Mouse (Mus musculus): Measurements from ENCODE around the gene Pmepa1.

Pmepa1 gene
- long read RNA-seq, experiment 1, full-length matches to known transcripts, result 1 of 10 reads
- long read RNA-seq, experiment 1, partial matches to known transcripts, result 7 of 10 reads
- long read RNA-seq, experiment 1, other reads (novel, unspliced or antisense), result 2 of 10 reads
- long read RNA-seq, experiment 2, partial matches to known transcripts, result 0 of 7 reads
- long read RNA-seq, experiment 2, other reads (novel, unspliced or antisense), result 6 of 7 reads

DNA sequence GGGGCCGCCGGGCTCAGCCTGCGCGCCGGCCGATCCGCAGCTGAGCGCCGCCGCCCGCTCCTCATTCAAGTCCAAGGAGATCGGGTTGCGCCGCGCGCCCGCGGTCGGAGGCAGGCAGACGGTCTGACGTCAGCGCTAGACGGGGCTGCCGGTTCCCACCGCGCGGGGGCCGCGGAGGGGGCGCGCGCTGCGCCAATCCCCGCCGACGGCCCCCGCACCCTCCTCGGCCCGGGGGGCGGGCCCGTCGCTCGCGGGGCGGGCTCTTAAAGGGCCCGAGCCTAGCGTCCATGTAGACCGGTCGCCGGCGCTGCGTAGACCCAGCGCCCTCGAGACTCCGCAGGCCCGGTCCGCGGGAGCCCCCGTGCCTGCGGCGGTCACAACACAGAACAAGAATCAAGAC lies at the start of gene Pmepa1:
Gene Pmepa1, minus strand, starts transcription at position 125 of the 400 bp plus-strand sequence.
- intact Hi-C loops (cut with DNase I), result no loop called here

- intact Hi-C loops (cut with DNase I), result no loop called here
These were observed 45.4 kb upstream of the Pmepa1 start for GRCm38 (mm10) chr2:173321754-173322153.

DNA sequence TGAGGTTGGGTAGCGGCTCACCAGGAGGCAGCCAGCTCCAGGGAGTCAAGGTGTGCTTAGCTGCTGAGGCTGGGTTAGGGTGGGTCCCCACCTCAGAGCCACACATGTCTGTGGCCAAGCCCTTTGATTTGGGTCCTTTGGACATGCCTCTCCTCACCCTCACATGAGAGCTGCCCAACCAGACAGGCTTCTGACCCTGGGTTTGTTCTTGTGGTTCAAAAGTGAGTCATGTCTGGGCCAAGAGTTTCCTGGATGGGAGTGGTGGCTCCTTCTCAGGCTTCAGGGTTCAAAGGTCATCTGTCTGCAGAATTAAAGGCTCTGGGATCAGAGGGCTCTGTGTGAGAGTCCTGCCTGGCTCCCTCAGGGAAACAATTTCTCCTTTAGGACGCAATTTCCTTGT lies 44.9 kb upstream of the Pmepa1 start:
- intact Hi-C loops (cut with DNase I), result no loop called here

GRCm38 (mm10) chr2:173314291-173314690 lies 38.0 kb upstream of the Pmepa1 start:
- intact Hi-C loops (cut with DNase I), result no loop called here

DNA sequence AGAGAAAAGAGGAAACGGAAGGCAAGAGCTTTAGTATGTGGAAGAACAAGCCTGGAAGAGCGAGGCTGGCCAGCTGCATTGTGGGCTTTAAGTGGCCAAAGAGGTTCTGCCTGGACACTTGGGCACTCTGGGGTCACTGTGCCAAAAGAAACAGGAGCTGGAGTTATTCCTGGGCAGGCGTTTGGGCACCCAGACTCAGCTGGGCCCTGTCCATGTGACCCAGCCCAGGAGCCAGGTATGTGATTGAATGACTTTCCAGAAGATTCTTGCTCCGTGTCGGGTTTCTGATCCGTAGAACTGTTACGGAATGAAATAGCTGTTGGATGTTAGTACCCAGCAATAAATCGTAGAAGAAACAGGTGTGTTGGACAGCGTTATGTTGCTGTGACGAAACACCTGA lies 32.2 kb upstream of the Pmepa1 start:
- intact Hi-C loops (cut with DNase I), result no loop called here

- intact Hi-C loops (cut with DNase I), result no loop called here
These were observed 31.7 kb upstream of the Pmepa1 start for GRCm38 (mm10) chr2:173307984-173308383.

GRCm38 (mm10) chr2:173307561-173307960 lies 31.2 kb upstream of the Pmepa1 start:
- intact Hi-C loops (cut with DNase I), result no loop called here

- intact Hi-C loops (cut with DNase I), result no loop called here
These were observed 30.6 kb upstream of the Pmepa1 start for GRCm38 (mm10) chr2:173306734-173307525.

DNA sequence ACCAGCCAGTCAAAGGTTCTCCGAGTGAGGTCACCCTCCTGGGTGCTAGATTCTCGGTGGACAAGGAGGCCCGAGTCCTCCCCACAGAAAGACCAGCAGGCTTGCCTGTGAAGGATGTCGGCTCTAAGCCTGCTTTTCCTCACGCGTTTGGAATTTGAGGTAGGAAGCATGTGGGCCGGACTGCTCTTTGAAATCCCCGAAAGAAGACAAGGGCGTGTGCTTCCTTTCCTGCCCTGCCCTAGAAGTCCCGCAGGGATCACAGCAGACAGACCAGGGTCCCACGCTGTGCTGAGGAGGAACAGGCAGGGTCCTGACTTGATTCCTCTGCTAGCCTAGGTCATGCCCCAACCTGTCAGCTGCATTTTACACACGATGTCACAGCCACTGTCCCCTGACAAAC lies 28.7 kb upstream of the Pmepa1 start:
- intact Hi-C loops (cut with DNase I), result no loop called here

- intact Hi-C loops (cut with DNase I), result no loop called here
These were observed 24.6 kb upstream of the Pmepa1 start for GRCm38 (mm10) chr2:173300663-173301630.

- intact Hi-C loops (cut with DNase I), result no loop called here
These were observed 20.1 kb upstream of the Pmepa1 start for GRCm38 (mm10) chr2:173296408-173296807.

- intact Hi-C loops (cut with DNase I), result no loop called here
These were observed 16.7 kb upstream of the Pmepa1 start for GRCm38 (mm10) chr2:173293042-173293441.

GRCm38 (mm10) chr2:173292551-173292950 lies 16.2 kb upstream of the Pmepa1 start:
- intact Hi-C loops (cut with DNase I), result no loop called here

DNA sequence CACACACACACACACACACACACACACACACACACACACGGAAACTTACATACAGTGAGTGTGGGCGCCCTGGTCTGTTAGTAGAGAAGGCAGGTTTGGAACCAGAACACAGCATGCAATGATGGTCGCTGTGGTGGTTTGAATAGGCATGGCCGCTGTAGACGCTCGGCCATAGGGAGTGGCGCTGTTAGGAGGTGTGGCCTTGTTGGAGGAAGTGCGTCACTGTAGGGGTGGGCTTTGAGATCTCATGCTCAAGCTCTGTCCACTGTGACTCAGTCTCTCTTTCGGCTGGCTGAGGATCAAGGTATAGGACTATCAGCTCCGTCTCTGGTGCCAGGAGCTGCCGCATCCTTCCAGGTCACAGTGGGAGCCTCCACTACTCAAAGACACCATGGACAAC lies 14.6 kb upstream of the Pmepa1 start:
- intact Hi-C loops (cut with DNase I), result no loop called here

DNA sequence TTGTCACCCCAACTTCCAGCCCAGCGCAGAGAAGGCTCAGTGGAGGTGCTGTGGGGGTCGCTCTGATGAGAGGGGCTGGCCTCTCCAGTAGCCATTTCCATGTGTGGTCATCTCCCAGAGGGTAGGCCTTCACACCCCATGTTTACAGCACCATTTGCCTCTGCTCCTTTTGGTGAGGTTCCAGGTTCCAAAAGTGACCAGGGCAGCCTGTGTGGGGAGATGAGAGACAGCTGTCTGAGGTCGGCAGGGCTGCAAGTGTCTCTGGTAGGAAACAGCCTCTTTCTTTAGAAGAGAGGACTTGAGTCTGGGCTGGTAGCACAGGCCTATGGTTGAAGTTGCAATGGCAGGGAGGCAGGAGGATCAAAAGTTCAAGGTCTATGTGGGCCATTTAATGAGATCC lies 13.6 kb upstream of the Pmepa1 start:
- intact Hi-C loops (cut with DNase I), result no loop called here

- intact Hi-C loops (cut with DNase I), result no loop called here
These were observed 9.6 kb upstream of the Pmepa1 start for GRCm38 (mm10) chr2:173285816-173286538.

DNA sequence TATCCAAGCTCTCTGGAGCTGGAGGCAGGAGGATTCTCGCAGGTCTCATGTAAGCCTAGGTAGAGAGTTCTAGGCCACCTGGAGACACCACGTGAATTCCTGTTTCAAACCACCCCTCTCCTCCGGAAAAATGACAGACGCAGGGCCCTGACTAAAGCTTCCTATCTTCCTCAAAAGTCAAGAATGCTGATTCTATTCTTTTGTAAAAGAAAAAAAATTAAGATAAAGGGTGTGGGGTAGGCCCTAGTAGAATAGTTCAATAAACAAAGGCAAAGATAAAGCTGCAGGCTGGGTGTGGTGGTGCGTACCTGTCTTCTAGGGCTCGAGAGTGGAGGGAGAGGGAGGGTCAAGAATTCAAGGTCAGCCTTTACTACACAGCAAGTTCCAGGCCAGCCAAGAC lies 8.4 kb upstream of the Pmepa1 start:
- intact Hi-C loops (cut with DNase I), result no loop called here

- intact Hi-C loops (cut with DNase I), result no loop called here
These were observed 5.9 kb upstream of the Pmepa1 start for GRCm38 (mm10) chr2:173282191-173282590.

- intact Hi-C loops (cut with DNase I), result no loop called here
These were observed 4.9 kb upstream of the Pmepa1 start for GRCm38 (mm10) chr2:173281021-173281937.
